Mouse (Mus musculus): ENCODE data around the gene Ppib. TPM values are rescaled to one million over a fixed set of nuclear protein-coding genes. Genes with fewer than 3 reads are reported as not detected.

The Ppib gene
- 568 and 589 TPM in 2 replicates for polyA plus RNA-seq (2015; fragmentation: Nextera tagmentation; extraction: Ambion mirVana)

GRCm38 (mm10) chr9:66059583-66060307, at the start of gene Ppib:
Gene Ppib, plus strand, starts transcription at chr9:66060222.
- Histone ChIP-seq H3K9ac (peak within 1 kb of the TSS; percentile 91), H3K9me3 (no peaks in the 10 kb centered on the region), H3K27me3 (no peaks in the 10 kb centered on the region), H3K4me3 (peak within 1 kb of the TSS; percentile 89), H3K36me3 (peaks cover 23% of the 10 kb centered on the region), H3K27ac (peak within 1 kb of the TSS; percentile 78), H3K4me2 (peak within 1 kb of the TSS; percentile 75), H3K4me1 (peaks cover 21% of the 10 kb centered on the region)
- 2% methylated on average over 51 of the region's 51 CpGs for WGBS
- peak; percentile 95 for ATAC-seq (ENCODE audit: insufficient number of reproducible peaks, insufficient read depth, low FRiP score, low TSS enrichment, low read depth)

- H3K4me2 ChIP-seq: no peak overlapping the region
- ATAC-seq (ENCODE audit: insufficient number of reproducible peaks, insufficient read depth, low FRiP score, low TSS enrichment, low read depth): no peak
- no peaks in the 10 kb centered on the region for H3K9me3 ChIP-seq
- no peak overlapping the region for H3K4me3 ChIP-seq
- H3K27me3 ChIP-seq: no peaks in the 10 kb centered on the region
- H3K27ac ChIP-seq: no peak overlapping the region
- no peaks in the 10 kb centered on the region for H3K4me1 ChIP-seq
- H3K9ac ChIP-seq: no peak overlapping the region
- peaks cover 22% of the 10 kb centered on the region for H3K36me3 ChIP-seq
Measured at GRCm38 (mm10) chr9:66020601-66021000, 39.4 kb upstream of the Ppib start.

GRCm38 (mm10) chr9:66038082-66038481, 21.9 kb upstream of the Ppib start:
- Histone ChIP-seq H3K27me3 (no peaks in the 10 kb centered on the region), H3K4me2 (no peak overlapping the region), H3K4me1 (no peaks in the 10 kb centered on the region), H3K9me3 (no peaks in the 10 kb centered on the region), H3K36me3 (peaks cover 52% of the 10 kb centered on the region), H3K9ac (no peak overlapping the region), H3K4me3 (no peak overlapping the region), H3K27ac (no peak overlapping the region)
- WGBS: 86% methylated on average over 4 of the region's 4 CpGs
- no peak for ATAC-seq (ENCODE audit: insufficient number of reproducible peaks, insufficient read depth, low FRiP score, low TSS enrichment, low read depth)

DNA sequence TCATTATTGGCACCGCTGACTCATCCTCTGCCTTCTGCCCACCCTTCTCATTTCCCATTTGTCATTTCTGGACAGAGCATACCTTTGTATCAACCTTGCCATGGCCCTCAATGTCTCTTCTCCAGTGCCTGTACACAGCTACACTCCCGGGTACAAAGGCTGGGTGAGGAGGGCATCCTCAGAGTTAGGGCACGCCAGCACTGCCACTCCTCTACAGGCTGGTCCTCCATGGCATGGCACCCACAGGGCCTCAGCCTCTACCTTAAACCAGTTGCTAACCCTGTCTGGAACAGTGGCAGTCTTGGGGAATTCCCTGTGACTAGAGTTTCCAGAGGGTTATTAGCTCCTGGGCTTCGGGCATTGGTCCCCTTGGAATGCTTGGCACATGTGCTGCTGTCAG, 21.4 kb upstream of the Ppib start:
- H3K4me1 ChIP-seq: no peaks in the 10 kb centered on the region
- ATAC-seq (ENCODE audit: insufficient number of reproducible peaks, insufficient read depth, low FRiP score, low TSS enrichment, low read depth): no peak
- peaks cover 49% of the 10 kb centered on the region for H3K36me3 ChIP-seq

DNA sequence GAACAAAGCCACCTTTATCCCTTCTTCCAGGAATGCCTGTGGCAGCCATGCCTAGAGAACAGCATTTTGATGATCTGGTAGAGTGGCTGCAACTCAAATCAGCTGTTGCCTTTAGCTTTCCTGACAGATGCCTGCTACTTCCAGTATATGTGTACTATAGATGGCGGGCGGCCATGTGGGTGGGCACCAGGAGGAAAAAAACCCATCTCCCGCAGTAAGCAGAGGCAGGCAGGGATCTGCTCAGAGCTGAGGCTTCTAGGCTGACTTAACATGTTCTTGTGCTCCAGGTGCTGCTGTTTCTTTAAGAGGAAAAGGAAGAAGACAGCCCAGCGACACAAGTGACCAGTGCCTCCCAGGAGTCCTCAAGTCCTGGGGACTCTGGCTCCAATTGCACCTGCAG, 20.7 kb upstream of the Ppib start:
- 82% methylated on average over 4 of the region's 4 CpGs for WGBS
- Histone ChIP-seq H3K9me3 (no peaks in the 10 kb centered on the region), H3K9ac (no peak overlapping the region), H3K36me3 (peaks cover 49% of the 10 kb centered on the region), H3K27ac (no peak overlapping the region), H3K27me3 (no peaks in the 10 kb centered on the region), H3K4me3 (no peak overlapping the region), H3K4me1 (no peaks in the 10 kb centered on the region), H3K4me2 (no peak overlapping the region)
- ATAC-seq (ENCODE audit: insufficient number of reproducible peaks, insufficient read depth, low FRiP score, low TSS enrichment, low read depth): no peak

More for the DNA sequence above, 21.4 kb upstream of the Ppib start:
- Histone ChIP-seq H3K4me2 (no peak overlapping the region), H3K4me3 (no peak overlapping the region), H3K9ac (no peak overlapping the region), H3K27me3 (no peaks in the 10 kb centered on the region), H3K27ac (no peak overlapping the region), H3K9me3 (no peaks in the 10 kb centered on the region)
- 90% methylated on average over 4 of the region's 4 CpGs for WGBS

GRCm38 (mm10) chr9:66040801-66041200, 19.2 kb upstream of the Ppib start:
- no peak for ATAC-seq (ENCODE audit: insufficient number of reproducible peaks, insufficient read depth, low FRiP score, low TSS enrichment, low read depth)
- no peaks in the 10 kb centered on the region for H3K9me3 ChIP-seq
- H3K4me1 ChIP-seq: no peaks in the 10 kb centered on the region
- peaks cover 42% of the 10 kb centered on the region for H3K36me3 ChIP-seq
- H3K4me2 ChIP-seq: no peak overlapping the region
- H3K4me3 ChIP-seq: no peak overlapping the region
- H3K27ac ChIP-seq: no peak overlapping the region
- WGBS: 85% methylated on average over 3 of the region's 3 CpGs
- H3K9ac ChIP-seq: no peak overlapping the region
- H3K27me3 ChIP-seq: no peaks in the 10 kb centered on the region

GRCm38 (mm10) chr9:66042331-66042730, 17.7 kb upstream of the Ppib start:
- Histone ChIP-seq H3K9me3 (no peaks in the 10 kb centered on the region), H3K4me3 (no peak overlapping the region), H3K4me1 (no peaks in the 10 kb centered on the region), H3K4me2 (no peak overlapping the region), H3K36me3 (peaks cover 38% of the 10 kb centered on the region), H3K9ac (no peak overlapping the region), H3K27me3 (no peaks in the 10 kb centered on the region), H3K27ac (no peak overlapping the region)
- whole genome bisulfite sequencing: 74% methylated on average over 4 of the region's 4 CpGs
- ATAC-seq (ENCODE audit: insufficient number of reproducible peaks, insufficient read depth, low FRiP score, low TSS enrichment, low read depth): no peak

- ATAC-seq (ENCODE audit: insufficient number of reproducible peaks, insufficient read depth, low FRiP score, low TSS enrichment, low read depth): no peak
- Histone ChIP-seq H3K9ac (no peak overlapping the region), H3K4me3 (no peak overlapping the region), H3K27me3 (no peaks in the 10 kb centered on the region), H3K36me3 (peaks cover 32% of the 10 kb centered on the region), H3K9me3 (no peaks in the 10 kb centered on the region), H3K4me1 (no peaks in the 10 kb centered on the region), H3K27ac (no peak overlapping the region), H3K4me2 (no peak overlapping the region)
- 96% methylated on average over 3 of the region's 3 CpGs for WGBS
Measured at GRCm38 (mm10) chr9:66043241-66043640, 16.8 kb upstream of the Ppib start.

GRCm38 (mm10) chr9:66049931-66050601, 10.0 kb upstream of the Ppib start:
- no peaks in the 10 kb centered on the region for H3K36me3 ChIP-seq
- H3K4me2 ChIP-seq: no peak overlapping the region
- WGBS: 64% methylated on average over 6 of the region's 6 CpGs
- H3K4me3 ChIP-seq: no peak overlapping the region
- H3K4me1 ChIP-seq: no peaks in the 10 kb centered on the region; the same call in 1 of the 2 replicates
- no peaks in the 10 kb centered on the region for H3K9me3 ChIP-seq
- ATAC-seq (ENCODE audit: insufficient number of reproducible peaks, insufficient read depth, low FRiP score, low TSS enrichment, low read depth): no peak
- no peaks in the 10 kb centered on the region for H3K27me3 ChIP-seq
- H3K27ac ChIP-seq: no peak overlapping the region
- H3K9ac ChIP-seq: no peak overlapping the region

DNA sequence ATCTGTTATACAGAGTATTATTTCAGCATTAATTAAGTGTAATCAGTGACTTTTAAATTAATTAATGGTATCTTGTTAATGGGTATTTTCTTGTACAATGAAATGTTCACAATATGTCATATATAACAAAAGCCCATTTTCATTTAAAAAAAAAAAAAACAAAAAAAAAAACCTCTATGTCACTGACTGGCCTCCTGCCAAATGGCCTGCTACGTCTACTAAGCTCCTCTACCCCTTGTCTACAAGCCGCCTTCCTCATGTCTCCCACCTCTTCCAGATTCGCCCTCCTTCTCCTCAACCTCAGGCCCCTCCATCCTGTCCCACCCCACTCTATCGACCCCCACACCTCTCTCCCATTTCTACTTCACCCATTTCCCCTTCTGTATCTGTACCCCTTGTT, 8.5 kb upstream of the Ppib start:
- H3K9me3 ChIP-seq: no peaks in the 10 kb centered on the region
- no peak for ATAC-seq (ENCODE audit: insufficient number of reproducible peaks, insufficient read depth, low FRiP score, low TSS enrichment, low read depth)
- no peak overlapping the region for H3K4me3 ChIP-seq
- H3K4me1 ChIP-seq: no peaks in the 10 kb centered on the region; the same call in 1 of the 2 replicates
- H3K9ac ChIP-seq: no peak overlapping the region
- no peak overlapping the region for H3K27ac ChIP-seq
- 73% methylated on average over 4 of the region's 4 CpGs for WGBS
- H3K36me3 ChIP-seq: no peaks in the 10 kb centered on the region
- H3K27me3 ChIP-seq: no peaks in the 10 kb centered on the region
- no peak overlapping the region for H3K4me2 ChIP-seq

- WGBS: 86% methylated on average over 1 of the region's 1 CpGs
- ATAC-seq (ENCODE audit: insufficient number of reproducible peaks, insufficient read depth, low FRiP score, low TSS enrichment, low read depth): no peak
- Histone ChIP-seq H3K27ac (no peak overlapping the region), H3K4me1 (no peaks in the 10 kb centered on the region; the same call in 1 of the 2 replicates), H3K27me3 (no peaks in the 10 kb centered on the region), H3K9me3 (no peaks in the 10 kb centered on the region), H3K9ac (no peak overlapping the region), H3K36me3 (no peaks in the 10 kb centered on the region), H3K4me3 (no peak overlapping the region), H3K4me2 (no peak overlapping the region)
Measured at GRCm38 (mm10) chr9:66052731-66053130, 7.3 kb upstream of the Ppib start.

- no peak overlapping the region for H3K27ac ChIP-seq
Measured at GRCm38 (mm10) chr9:66053620-66054019, 6.4 kb upstream of the Ppib start.

More at GRCm38 (mm10) chr9:66053620-66054019, 6.4 kb upstream of the Ppib start:
- WGBS: 33% methylated on average over 1 of the region's 1 CpGs
- ATAC-seq (ENCODE audit: insufficient number of reproducible peaks, insufficient read depth, low FRiP score, low TSS enrichment, low read depth): no peak
- H3K36me3 ChIP-seq: no peaks in the 10 kb centered on the region
- no peak overlapping the region for H3K4me3 ChIP-seq
- no peak overlapping the region for H3K4me2 ChIP-seq
- no peak overlapping the region for H3K9ac ChIP-seq
- H3K4me1 ChIP-seq: no peaks in the 10 kb centered on the region; the same call in 1 of the 2 replicates
- H3K27me3 ChIP-seq: no peaks in the 10 kb centered on the region
- H3K9me3 ChIP-seq: no peaks in the 10 kb centered on the region
